Mouse (Mus musculus) G1E (cell line): ENCODE results near the gene 3110040N11Rik. TPM values are rescaled to one million over a fixed set of nuclear protein-coding genes. Genes with fewer than 3 reads are reported as not detected.

ENCODE experiments used
- ATAC-seq: 2 replicates; pipeline ENCODE4 v1.8.0; 2016; ENCODE audit warnings: mild to moderate bottlenecking; ENCODE audit not compliant: insufficient number of reproducible peaks, poor library complexity, low FRiP score, severe bottlenecking; ENCODE audit errors: extremely low read depth
- DNase-seq: peaks from one replicate; pipeline ENCODE4 v3.0.0; 2012; ENCODE audit warnings: low spot score
- H3K27me3 ChIP-seq: 2 replicates; pipeline ENCODE4 v1.6.1; 2012; ENCODE audit warnings: mild to moderate bottlenecking, low read length, inconsistent platforms; ENCODE audit not compliant: insufficient read depth
- H3K36me3 ChIP-seq: replicated peaks from 2 replicates; pipeline ENCODE3; 2012; ENCODE audit warnings: mild to moderate bottlenecking, inconsistent platforms
- H3K4me1 ChIP-seq: 2 replicates; pipeline ENCODE4 v1.6.1; 2012; ENCODE audit warnings: low read depth, low read length, inconsistent platforms, mixed read lengths; ENCODE audit not compliant: insufficient read depth
- H3K4me3 ChIP-seq: 2 replicates; pipeline ENCODE4 v1.5.1; 2012; ENCODE audit warnings: low read depth, mild to moderate bottlenecking, inconsistent platforms, low read length, moderate library complexity, mixed read lengths
- H3K9me3 ChIP-seq: replicated peaks from 2 replicates; pipeline ENCODE4 v1.6.1; 2012; ENCODE audit warnings: inconsistent platforms
- CTCF ChIP-seq: IDR thresholded peaks from 2 replicates; pipeline ENCODE4 v1.5.1; 2012; ENCODE audit warnings: low read depth, low read length, inconsistent platforms, mixed read lengths
- GATA1 ChIP-seq: IDR thresholded peaks from 2 replicates; pipeline ENCODE4 v1.6.1; 2012; ENCODE audit warnings: borderline replicate concordance, low read length, inconsistent platforms, mixed read lengths
- GATA2 ChIP-seq: IDR thresholded peaks from 2 replicates; pipeline ENCODE4 v1.6.1; 2012; ENCODE audit warnings: low read depth, low read length, inconsistent platforms, borderline replicate concordance
- POLR2AphosphoS5 ChIP-seq: IDR thresholded peaks from 2 replicates; pipeline ENCODE4 v1.6.1; 2012; ENCODE audit warnings: low read depth, low read length, inconsistent platforms; ENCODE audit not compliant: insufficient replicate concordance
- TAL1 ChIP-seq: conservative IDR thresholded peaks from 2 replicates; pipeline ENCODE4 v1.6.1; 2012; ENCODE audit warnings: low read depth, low read length, inconsistent platforms, mixed read lengths
- polyA plus RNA-seq: library from polyadenylated mRNA; stranded (reverse); fragments of >175 nt; gene quantifications from 2 replicates; pipeline ENCODE4 v1.2.3, GENCODE M21; 2012
- total RNA-seq, 2 experiments: library from RNA; stranded (forward) in 1 of 2; stranded (reverse) in 1 of 2; fragments of 200-1000 nt in 1 of 2; fragments of >200 nt in 1 of 2; fragmentation: Nextera tagmentation in 1 of 2; gene quantifications; 2 replicates each; pipeline ENCODE4 v1.2.3; 2014 to 2017

Gene 3110040N11Rik
- total and polyA plus RNA-seq, 3 experiments: 20.8 to 61.7 (median 37.4) TPM

DNA sequence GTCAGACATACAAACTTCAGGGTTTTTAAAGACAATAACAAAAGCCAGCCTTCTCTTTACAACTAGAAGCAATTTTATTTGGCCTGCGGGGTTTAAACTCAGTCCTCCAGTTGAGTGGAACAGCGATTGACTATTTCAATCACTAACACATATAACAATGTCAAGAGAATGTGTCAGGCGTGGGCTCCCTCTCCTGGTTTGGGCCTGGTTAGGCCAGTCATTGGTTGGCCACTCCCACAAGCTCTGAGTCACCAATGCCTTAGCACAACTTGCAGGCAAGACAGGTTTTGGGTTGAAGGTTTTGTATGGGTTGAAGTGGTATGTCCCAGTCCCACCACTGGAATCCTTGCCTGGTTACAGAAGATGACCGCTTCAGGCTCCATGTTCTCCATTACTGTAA is 45.1 kb downstream of the 3110040N11Rik start:
- Histone ChIP-seq H3K9me3 (peaks cover 9% of the 10 kb centered on the region), H3K36me3 (no peaks in the 10 kb centered on the region), H3K4me1 (peaks cover 31% of the 10 kb centered on the region), H3K27me3 (no peaks in the 10 kb centered on the region), H3K4me3 (no peak overlapping the region)
- DNase-seq: peak; percentile 12
- TF ChIP-seq CTCF (no peak), GATA1 (no peak), POLR2AphosphoS5 (no peak), GATA2 (no peak), TAL1 (no peak)
- peak; percentile 45 for ATAC-seq

GRCm38 (mm10) chr7:81740010-81740409 is 49.3 kb downstream of the 3110040N11Rik start:
- no peak for DNase-seq
- Histone ChIP-seq H3K36me3 (peaks cover 2% of the 10 kb centered on the region), H3K4me3 (no peak overlapping the region), H3K27me3 (no peaks in the 10 kb centered on the region), H3K9me3 (peaks cover 6% of the 10 kb centered on the region; the same call in 1 of the 2 replicates), H3K4me1 (peaks cover 50% of the 10 kb centered on the region)
- TF ChIP-seq CTCF (no peak), TAL1 (no peak), GATA1 (no peak), GATA2 (no peak), POLR2AphosphoS5 (no peak)
- ATAC-seq: 0 out of 2 replicates have a peak, but pooled peaks have one; percentile 22

- peaks cover 6% of the 10 kb centered on the region; the same call in 1 of the 2 replicates for H3K9me3 ChIP-seq
- H3K4me3 ChIP-seq: no peak overlapping the region
- H3K4me1 ChIP-seq: peaks cover 45% of the 10 kb centered on the region
- H3K36me3 ChIP-seq: peaks cover 2% of the 10 kb centered on the region
- no peaks in the 10 kb centered on the region for H3K27me3 ChIP-seq
- no peak for ATAC-seq
- TF ChIP-seq CTCF (no peak), GATA1 (no peak), POLR2AphosphoS5 (no peak), GATA2 (no peak), TAL1 (no peak)
- DNase-seq: no peak
These were observed 50.4 kb downstream of the 3110040N11Rik start for GRCm38 (mm10) chr7:81738720-81739385.

DNA sequence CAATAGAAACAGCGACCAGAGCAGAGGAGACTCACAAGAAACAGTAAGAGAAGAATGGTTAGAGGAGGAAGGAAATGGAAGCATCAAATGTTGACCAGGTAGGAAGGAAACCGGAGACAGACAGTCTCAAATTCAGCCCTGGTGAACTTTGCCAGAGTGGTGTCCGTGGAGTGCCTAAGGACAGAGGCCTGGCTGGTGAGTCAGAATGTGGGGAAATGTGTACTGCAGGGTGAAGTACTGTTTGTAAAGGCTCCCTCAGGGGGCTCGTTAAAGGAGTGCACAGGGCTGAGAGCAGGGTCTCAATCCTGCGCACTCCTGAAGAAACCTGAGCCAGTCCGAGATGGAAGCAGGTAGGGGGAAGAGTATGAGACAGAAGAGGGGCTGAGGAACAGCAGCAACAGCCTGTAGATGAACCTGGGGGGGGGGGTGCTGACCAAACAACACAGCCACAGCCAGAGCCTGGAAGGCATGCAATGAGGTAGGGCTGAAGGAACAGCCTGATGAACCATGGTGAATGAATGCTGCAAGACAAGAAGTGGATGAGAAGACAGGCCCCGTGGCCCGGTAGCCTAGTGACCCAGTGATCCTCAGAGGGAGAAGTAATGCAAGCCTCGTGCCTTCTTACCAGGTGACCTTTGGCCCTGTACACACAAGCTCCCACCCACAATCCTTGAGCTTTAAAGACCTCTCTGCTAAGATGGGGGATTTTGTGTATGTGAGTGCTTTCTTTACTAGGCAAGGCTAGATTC is 53.8 kb downstream of the 3110040N11Rik start:
- H3K4me3 ChIP-seq: no peak overlapping the region
- no peaks in the 10 kb centered on the region for H3K27me3 ChIP-seq
- peaks cover 59% of the 10 kb centered on the region for H3K4me1 ChIP-seq
- H3K36me3 ChIP-seq: peaks cover 5% of the 10 kb centered on the region
- TF ChIP-seq POLR2AphosphoS5: no peak
- ATAC-seq: no peak
- no peak for DNase-seq
- H3K9me3 ChIP-seq: peaks cover 3% of the 10 kb centered on the region; the same call in 1 of the 2 replicates

DNA sequence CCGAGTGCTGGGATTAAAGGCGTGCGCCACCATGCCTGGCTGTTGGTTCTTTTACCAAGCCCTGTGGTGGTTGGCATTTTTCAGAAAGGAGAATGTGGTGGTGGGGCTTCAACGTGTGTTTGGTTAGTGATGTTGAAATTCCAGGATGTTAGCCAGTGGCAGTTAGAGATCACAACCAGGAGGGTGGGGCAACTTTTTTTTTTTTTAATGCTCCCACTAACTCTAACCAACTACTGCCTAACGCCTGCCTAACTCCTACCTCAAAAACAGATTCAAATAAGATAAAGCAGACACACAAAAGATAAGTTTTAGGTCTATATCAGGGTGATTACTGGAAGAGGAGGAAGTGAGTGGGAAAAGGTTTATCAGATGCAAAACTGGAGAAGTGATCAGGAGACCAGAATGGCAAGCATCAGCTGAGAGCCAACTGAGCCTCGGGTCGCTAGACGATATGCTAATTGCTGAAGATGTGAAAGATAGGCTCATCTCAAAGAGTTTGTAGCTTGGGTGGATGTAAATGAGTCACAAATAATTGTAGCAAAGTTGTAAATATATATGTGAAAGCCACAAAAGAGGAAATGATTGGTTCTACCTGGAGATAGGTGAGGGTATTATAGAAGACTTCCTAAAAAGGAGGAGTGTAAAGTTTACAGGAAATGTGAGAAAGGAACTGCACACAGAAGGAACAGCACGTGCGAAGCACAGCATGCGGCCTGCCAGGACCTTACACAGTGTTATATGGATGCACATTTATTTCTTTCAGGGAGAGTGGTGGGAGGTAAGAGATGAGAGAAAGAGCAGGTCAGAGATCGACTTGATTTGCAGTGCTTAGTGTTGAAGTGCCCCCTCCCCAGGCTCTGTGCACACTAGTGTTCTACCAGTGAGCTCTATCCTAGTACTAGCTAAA is 56.8 kb downstream of the 3110040N11Rik start:
- H3K9me3 ChIP-seq: no peaks in the 10 kb centered on the region
- H3K27me3 ChIP-seq: no peaks in the 10 kb centered on the region
- no peak for TF ChIP-seq CTCF
- TF ChIP-seq TAL1: no peak
- no peak for TF ChIP-seq GATA1
- TF ChIP-seq POLR2AphosphoS5: no peak
- no peak for TF ChIP-seq GATA2
- ATAC-seq (peak; percentile 34), DNase-seq (no peak)
- H3K36me3 ChIP-seq: peaks cover 5% of the 10 kb centered on the region
- peaks cover 62% of the 10 kb centered on the region for H3K4me1 ChIP-seq
- H3K4me3 ChIP-seq: no peak overlapping the region; the same call in 1 of the 2 replicates

Other genes with a start within 250 kb of the 3110040N11Rik start
- gene Fsd2, start 222.5 kb downstream of the 3110040N11Rik start, total RNA-seq (2014; fragmentation: Nextera tagmentation): not detected in 2 replicates
- 0.05 and 0.06 TPM in 2 replicates for gene Fsd2, start 222.5 kb downstream of the 3110040N11Rik start, total RNA-seq (2017)
- not detected in 2 replicates for gene Fsd2, start 222.5 kb downstream of the 3110040N11Rik start, polyA plus RNA-seq
- gene Whamm, start 218.2 kb downstream of the 3110040N11Rik start, total RNA-seq (2014; fragmentation: Nextera tagmentation): 35.3 and 40.6 TPM in 2 replicates
- 19.2 and 25.3 TPM in 2 replicates for gene Whamm, start 218.2 kb downstream of the 3110040N11Rik start, total RNA-seq (2017)
- 22.5 and 23.6 TPM in 2 replicates for gene Whamm, start 218.2 kb downstream of the 3110040N11Rik start, polyA plus RNA-seq
- gene Homer2, start 82.0 kb downstream of the 3110040N11Rik start, total RNA-seq (2014; fragmentation: Nextera tagmentation): 24.6 and 35.9 TPM in 2 replicates
- gene Homer2, start 82.0 kb downstream of the 3110040N11Rik start, total RNA-seq (2017): 32.5 and 45.9 TPM in 2 replicates
- gene Homer2, start 82.0 kb downstream of the 3110040N11Rik start, polyA plus RNA-seq: 37.3 and 50.6 TPM in 2 replicates
- gene Ramac, start 26.6 kb downstream of the 3110040N11Rik start, total RNA-seq (2014; fragmentation: Nextera tagmentation): 41.5 and 47.5 TPM in 2 replicates
- 99.7 and 111 TPM in 2 replicates for gene Ramac, start 26.6 kb downstream of the 3110040N11Rik start, total RNA-seq (2017)
- 19.8 and 29.4 TPM in 2 replicates for gene Ramac, start 26.6 kb downstream of the 3110040N11Rik start, polyA plus RNA-seq
- 74.6 and 91.0 TPM in 2 replicates for gene Btbd1, start 40.0 kb upstream of the 3110040N11Rik start, total RNA-seq (2014; fragmentation: Nextera tagmentation)
- gene Btbd1, start 40.0 kb upstream of the 3110040N11Rik start, total RNA-seq (2017): 91.8 and 102 TPM in 2 replicates
- 9.2 and 10.7 TPM in 2 replicates for gene Btbd1, start 40.0 kb upstream of the 3110040N11Rik start, polyA plus RNA-seq
- not detected in 2 replicates for gene Gm10160, start 66.3 kb upstream of the 3110040N11Rik start, total RNA-seq (2014; fragmentation: Nextera tagmentation)
- gene Gm10160, start 66.3 kb upstream of the 3110040N11Rik start, total RNA-seq (2017): not detected in 2 replicates
- gene Gm10160, start 66.3 kb upstream of the 3110040N11Rik start, polyA plus RNA-seq: not detected in 2 replicates
- gene Tm6sf1, start 69.5 kb upstream of the 3110040N11Rik start, total RNA-seq (2014; fragmentation: Nextera tagmentation): not detected in 2 replicates
- gene Tm6sf1, start 69.5 kb upstream of the 3110040N11Rik start, total RNA-seq (2017): 0.11 and 0.23 TPM in 2 replicates
- gene Tm6sf1, start 69.5 kb upstream of the 3110040N11Rik start, polyA plus RNA-seq: not detected in 2 replicates
- not detected in 2 replicates for gene Hdgfl3, start 145.0 kb upstream of the 3110040N11Rik start, total RNA-seq (2014; fragmentation: Nextera tagmentation)
- gene Hdgfl3, start 145.0 kb upstream of the 3110040N11Rik start, total RNA-seq (2017): 0.12 and 0.16 TPM in 2 replicates
- gene Hdgfl3, start 145.0 kb upstream of the 3110040N11Rik start, polyA plus RNA-seq: not detected in 2 replicates
- not detected in 2 replicates for gene Bnc1, start 202.8 kb upstream of the 3110040N11Rik start, total RNA-seq (2014; fragmentation: Nextera tagmentation)
- 0.11 TPM in 1 of 2 replicates, not detected in the other for gene Bnc1, start 202.8 kb upstream of the 3110040N11Rik start, total RNA-seq (2017)
- gene Bnc1, start 202.8 kb upstream of the 3110040N11Rik start, polyA plus RNA-seq: not detected in 2 replicates